Mouse (Mus musculus) embryo, embryonic 11.5 days (tissue): ENCODE measurements at regions not wholly inside any gene's neighbourhood (a gene's known extent, or its start where the extent isn't known, plus 50 kb on each side); places are given as distances from the start of the nearest gene placed in this dataset.

Source experiments
- DNase-seq: peaks from one replicate; pipeline ENCODE4 v3.0.0-alpha.2; 2012; ENCODE audit warnings: low read depth, low spot score

- no peak for DNase-seq
Observed at GRCm38 (mm10) chr5:54178966-54179547, 180.8 kb downstream of the Stim2 start.

- DNase-seq, result no peak
Observed at GRCm38 (mm10) chr5:54180192-54180611, 181.9 kb downstream of the Stim2 start.

- DNase-seq, result no peak
Observed at GRCm38 (mm10) chr5:54180640-54181326, 182.5 kb downstream of the Stim2 start.

- DNase-seq, result no peak
Observed at GRCm38 (mm10) chr5:54181327-54181863, 183.1 kb downstream of the Stim2 start.

- no peak for DNase-seq
Observed at GRCm38 (mm10) chr5:54182754-54183153, 184.5 kb downstream of the Stim2 start.

DNA sequence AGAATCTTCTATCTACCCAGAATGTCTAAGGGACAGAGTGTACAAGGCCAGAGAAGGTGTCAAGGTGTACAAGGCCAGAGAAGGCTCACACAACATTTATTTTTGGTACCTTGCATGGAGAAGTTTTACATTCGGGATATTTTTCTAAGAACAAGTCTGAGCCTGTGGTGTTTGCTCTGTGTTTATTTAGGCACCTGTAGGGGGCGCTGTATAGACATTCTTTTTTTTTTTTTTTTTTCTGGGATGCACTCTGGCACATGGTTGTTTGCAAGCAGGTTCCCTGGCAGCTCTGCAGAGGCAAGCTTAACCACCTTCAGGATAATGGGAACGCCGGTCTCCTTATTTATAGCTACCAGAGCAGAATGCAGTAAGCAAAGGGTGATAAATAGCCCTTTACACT, 187.4 kb downstream of the Stim2 start:
- DNase-seq, result no peak

- DNase-seq, result no peak
Observed at GRCm38 (mm10) chr5:54186076-54186676, 187.9 kb downstream of the Stim2 start.

DNA sequence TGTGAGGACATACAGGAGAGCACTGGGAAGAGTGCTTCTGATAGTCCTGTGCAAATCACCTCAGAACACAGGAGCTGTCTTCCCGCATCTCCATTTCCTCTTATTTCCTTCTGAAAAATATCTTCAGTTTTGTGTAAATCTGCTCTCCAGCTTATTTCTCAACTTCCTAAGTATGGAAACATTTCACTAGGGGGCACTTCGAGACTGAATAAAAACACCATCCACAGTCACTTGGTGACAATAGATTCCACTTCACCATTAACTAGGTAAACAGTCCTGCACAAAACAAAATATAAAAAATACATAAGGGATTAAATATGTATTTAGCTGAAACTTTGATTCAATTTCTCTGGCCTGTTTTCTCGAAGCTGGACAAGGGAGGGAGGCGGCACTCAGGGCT, 193.4 kb downstream of the Stim2 start:
- no peak for DNase-seq

DNA sequence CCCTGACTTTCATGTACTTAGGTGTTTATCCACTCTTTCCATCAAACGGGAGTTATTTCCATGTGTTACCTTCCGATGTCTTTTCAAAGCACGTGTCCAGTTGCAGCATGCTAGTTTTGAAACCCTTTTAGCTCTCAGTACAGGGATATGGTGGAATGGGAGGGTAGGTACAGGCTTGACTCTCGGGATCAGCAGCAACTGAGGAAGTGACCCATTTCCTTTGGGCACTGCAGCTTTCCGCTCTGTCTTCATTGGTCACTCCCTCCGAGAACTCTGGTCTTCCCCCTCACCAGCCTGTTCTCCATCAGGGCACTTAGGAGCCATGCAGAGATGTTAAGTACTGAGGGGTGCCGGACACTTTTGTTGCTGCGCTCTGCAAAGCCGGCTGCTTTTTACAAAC, 196.5 kb downstream of the Stim2 start:
- DNase-seq, result no peak

DNA sequence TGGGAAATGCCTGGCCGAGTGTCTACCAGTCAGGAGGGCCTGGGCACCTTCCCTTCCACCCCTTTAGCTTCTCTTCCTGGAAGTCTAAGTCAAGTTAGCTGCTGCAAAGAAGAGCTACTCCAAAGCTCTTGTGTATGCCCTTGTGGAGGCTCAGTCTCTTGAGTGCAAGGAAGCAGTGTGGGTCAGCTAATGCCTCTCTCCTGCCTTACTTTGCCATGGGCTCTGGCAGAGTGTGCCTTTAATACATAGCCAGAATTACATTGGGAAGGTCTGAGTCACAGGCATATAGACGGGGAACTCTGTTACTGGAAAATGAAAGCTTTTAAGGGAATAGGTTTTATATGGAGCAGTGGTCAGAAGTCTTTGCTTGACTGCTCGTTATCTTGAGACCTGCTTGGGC, 201.7 kb downstream of the Stim2 start:
- no peak for DNase-seq

DNA sequence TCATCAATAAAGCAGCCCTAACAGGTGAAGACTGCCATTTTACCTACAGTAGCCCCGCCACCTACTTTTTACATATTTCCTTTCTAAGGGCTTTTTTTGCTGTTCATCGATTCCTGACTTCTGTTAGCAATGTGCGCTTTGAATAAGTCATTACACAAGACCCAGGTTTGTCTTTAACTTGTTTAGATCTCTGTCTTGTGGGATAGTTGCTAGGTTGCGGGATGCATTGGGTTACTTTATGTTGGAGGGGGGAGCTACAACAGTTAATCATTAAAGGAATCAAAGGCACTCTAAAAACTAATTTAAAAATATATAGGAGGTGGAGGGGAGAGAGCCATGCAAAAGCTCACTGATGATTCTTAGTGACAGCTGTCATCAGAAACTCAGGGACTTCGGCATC, 202.3 kb downstream of the Stim2 start:
- DNase-seq, result no peak

- DNase-seq, result no peak
Observed at GRCm38 (mm10) chr5:54211457-54211856, 213.2 kb downstream of the Stim2 start.

GRCm38 (mm10) chr5:54212038-54212589, 213.8 kb downstream of the Stim2 start:
- DNase-seq, result no peak

GRCm38 (mm10) chr5:54225031-54225430, 226.7 kb downstream of the Stim2 start:
- DNase-seq, result no peak

DNA sequence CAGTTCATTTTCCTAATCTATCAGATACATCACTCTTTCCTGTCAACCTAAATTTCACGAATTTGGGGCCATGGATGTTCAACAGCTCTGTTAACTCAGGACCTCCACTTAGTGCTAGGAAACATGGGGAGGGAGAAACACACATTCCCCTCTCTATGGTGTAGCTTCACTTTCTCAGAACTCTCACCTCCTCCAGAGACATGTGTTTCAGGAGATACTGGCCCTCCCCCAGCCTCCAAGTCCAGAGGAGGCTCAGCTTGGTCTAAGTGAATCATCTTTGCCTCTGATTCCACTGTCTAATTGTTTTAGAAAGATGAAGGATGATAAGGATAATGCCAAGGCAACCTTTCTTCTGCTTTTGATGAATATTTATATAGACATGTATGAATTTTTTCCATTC, 236.3 kb downstream of the Stim2 start:
- no peak for DNase-seq

DNA sequence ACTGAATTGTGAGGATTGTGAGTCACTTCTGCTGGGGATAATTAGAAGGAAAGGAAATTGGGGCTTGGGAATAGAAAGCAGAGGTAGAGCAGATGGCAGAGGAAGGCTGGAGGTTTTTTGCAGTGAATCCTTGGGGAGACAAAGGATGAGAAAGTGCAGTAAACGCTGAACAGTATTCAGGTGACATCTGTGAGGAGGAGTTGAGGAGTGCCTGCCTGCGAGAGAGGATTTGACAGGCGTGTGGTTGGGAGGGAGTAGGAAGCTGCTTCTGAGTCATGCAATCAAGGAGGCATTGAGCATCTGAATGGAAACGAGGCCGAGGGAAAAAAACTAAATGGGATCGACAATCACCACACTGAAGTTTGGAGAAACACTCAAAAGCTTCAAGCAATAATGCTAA, 236.9 kb downstream of the Stim2 start:
- DNase-seq, result no peak

DNA sequence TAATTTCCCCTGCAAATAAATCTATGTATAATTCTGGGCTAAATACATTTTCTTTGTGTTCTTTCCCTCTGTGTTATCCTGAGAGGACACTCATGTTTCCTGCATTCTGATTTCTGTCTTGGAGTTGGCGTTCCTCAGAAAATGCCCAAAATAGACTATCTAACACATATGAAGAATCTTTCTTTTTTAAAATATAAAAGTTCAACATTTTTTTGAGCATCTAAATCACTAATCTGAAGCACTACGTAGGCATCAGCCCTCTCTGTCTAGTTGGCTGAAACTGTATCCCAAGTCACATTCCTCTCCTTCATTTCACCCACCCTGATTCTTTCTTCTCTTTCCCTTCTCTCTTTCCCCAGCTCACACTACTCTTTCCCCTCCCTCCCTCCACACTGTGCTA, 238.9 kb downstream of the Stim2 start:
- DNase-seq, result no peak

- DNase-seq, result no peak
Observed at GRCm38 (mm10) chr5:54238646-54239167, 240.4 kb downstream of the Stim2 start.

GRCm38 (mm10) chr5:54239586-54239985, 241.3 kb downstream of the Stim2 start:
- no peak for DNase-seq

GRCm38 (mm10) chr5:54241169-54241917, 243.0 kb downstream of the Stim2 start:
- DNase-seq, result no peak

GRCm38 (mm10) chr5:54242126-54242525, 243.8 kb downstream of the Stim2 start:
- no peak for DNase-seq

- DNase-seq, result no peak
Observed at GRCm38 (mm10) chr5:54252038-54252437, 253.7 kb downstream of the Stim2 start.
